Mouse (Mus musculus) embryonic facial prominence, embryonic 12.5 days (tissue): ENCODE results near the gene Gm12394. TPM values are rescaled to one million over a fixed set of nuclear protein-coding genes. Genes with fewer than 3 reads are reported as not detected.
"Not testable (repeated sequence)": the region's sequence is repeated elsewhere in the genome, so short reads cannot be mapped to it uniquely, and the experiment has no call there.

Experiments used
- ATAC-seq: fragments of 200-750 bp; cut with Nextera tagmentation; 2 replicates; pipeline ENCODE4 v1.8.0; 2017; ENCODE audit not compliant: insufficient number of reproducible peaks, insufficient read depth, low FRiP score, low TSS enrichment
- H3K27ac ChIP-seq: fragments of 300-500 bp; sonication (generic); 2 replicates; pipeline ENCODE4 v1.5.1; 2016; ENCODE audit warnings: mild to moderate bottlenecking
- H3K27me3 ChIP-seq: fragments of 300-500 bp; sonication (generic); 2 replicates; pipeline ENCODE4 v1.6.1; 2016; ENCODE audit warnings: mild to moderate bottlenecking, moderate library complexity
- H3K36me3 ChIP-seq: fragments of 300-500 bp; sonication (generic); 2 replicates; pipeline ENCODE4 v1.6.1; 2016; ENCODE audit warnings: mild to moderate bottlenecking
- H3K4me1 ChIP-seq: fragments of 300-500 bp; sonication (generic); 2 replicates; pipeline ENCODE4 v1.6.1; 2016
- H3K4me2 ChIP-seq: fragments of 300-500 bp; sonication (generic); replicated peaks from 2 replicates; pipeline ENCODE4 v1.6.1; 2016; ENCODE audit warnings: mild to moderate bottlenecking, moderate library complexity
- H3K4me3 ChIP-seq: fragments of 300-500 bp; sonication (generic); 2 replicates; pipeline ENCODE4 v1.5.1; 2016; ENCODE audit warnings: mild to moderate bottlenecking
- H3K9ac ChIP-seq: fragments of 300-500 bp; sonication (generic); 2 replicates; pipeline ENCODE4 v1.6.1; 2016; ENCODE audit warnings: mild to moderate bottlenecking, moderate library complexity
- H3K9me3 ChIP-seq: fragments of 300-500 bp; sonication (generic); 2 replicates; pipeline ENCODE4 v1.6.1; 2016; ENCODE audit warnings: mild to moderate bottlenecking, moderate library complexity
- WGBS: fragments of 180-500 bp; shearing (Covaris S2); methylation state at CpG from one replicate; pipeline ENCODE4 v1.1.7; 2016; 5-methylcytosine and 5-hydroxymethylcytosine counted together
- polyA plus RNA-seq: library from polyadenylated mRNA; unstranded; fragments of >200 nt; fragmentation: Nextera tagmentation; extraction: Ambion mirVana; gene quantifications from 2 replicates; pipeline ENCODE4 v1.2.1, GENCODE M21; 2016

Gm12394 gene
- polyA plus RNA-seq, 1 experiment from 2014 or later, result 0.49 TPM

GRCm38 (mm10) chr4:42773893-42774292 lies 82.7 kb downstream of the Gm12394 start, which contains the start of gene Ccl21a:
Ccl21a (minus strand) TSS chr4:42773993.
- not testable (repeated sequence) for H3K27ac ChIP-seq
- WGBS, result no CpG with 5 or more reads among the region's 5 CpGs

GRCm38 (mm10) chr4:42756477-42756876 lies 100.1 kb downstream of the Gm12394 start, which contains the start of gene Ccl19:
Ccl19 (minus strand) TSS chr4:42756577.
- WGBS, result no CpG with 5 or more reads among the region's 6 CpGs
- not testable (repeated sequence) for ATAC-seq, H3K9ac ChIP-seq, H3K4me2 ChIP-seq, H3K27me3 ChIP-seq, H3K36me3 ChIP-seq, H3K9me3 ChIP-seq, H3K4me3 ChIP-seq, H3K4me1 ChIP-seq, H3K27ac ChIP-seq

More at GRCm38 (mm10) chr4:42773893-42774292, 82.7 kb downstream of the Gm12394 start, which contains the start of gene Ccl21a:
- not testable (repeated sequence) for H3K4me2 ChIP-seq, H3K36me3 ChIP-seq, H3K4me1 ChIP-seq, H3K9ac ChIP-seq, H3K4me3 ChIP-seq, ATAC-seq, H3K9me3 ChIP-seq, H3K27me3 ChIP-seq

GRCm38 (mm10) chr4:42735245-42735644 lies 121.3 kb downstream of the Gm12394 start, which contains the start of gene 4930578G10Rik:
4930578G10Rik (plus strand) TSS chr4:42735545.
- WGBS, result no CpG with 5 or more reads among the region's 13 CpGs
- not testable (repeated sequence) for H3K36me3 ChIP-seq, H3K27me3 ChIP-seq, ATAC-seq, H3K9me3 ChIP-seq, H3K4me2 ChIP-seq, H3K9ac ChIP-seq, H3K4me1 ChIP-seq, H3K27ac ChIP-seq, H3K4me3 ChIP-seq

Other genes starting within 250 kb of the Gm12394 start
- gene Gm10591, start 244.6 kb downstream of the Gm12394 start, polyA plus RNA-seq, result not detected in 2 replicates
- gene Gm2564, start 227.1 kb downstream of the Gm12394 start, polyA plus RNA-seq, result not detected in 2 replicates
- not detected in 2 replicates for gene Ccl27b, start 201.5 kb downstream of the Gm12394 start, polyA plus RNA-seq
- gene Il11ra2, start 194.9 kb downstream of the Gm12394 start, polyA plus RNA-seq, result not detected in 2 replicates
- 0.38 and 0.41 TPM in 2 replicates for gene 4930578G10Rik, start 121.2 kb downstream of the Gm12394 start, polyA plus RNA-seq
- gene Ccl19, start 100.2 kb downstream of the Gm12394 start, polyA plus RNA-seq, result 0.38 and 0.50 TPM in 2 replicates
- 15.5 and 16.7 TPM in 2 replicates for gene Ccl21a, start 82.8 kb downstream of the Gm12394 start, polyA plus RNA-seq
- gene Fam205a1, start 2.9 kb downstream of the Gm12394 start, polyA plus RNA-seq, result 0.06 and 0.08 TPM in 2 replicates
- 0.74 and 1.6 TPM in 2 replicates for gene Fam205c, start 17.5 kb upstream of the Gm12394 start, polyA plus RNA-seq
- gene Phf24, start 59.9 kb upstream of the Gm12394 start, polyA plus RNA-seq, result 2.4 and 2.5 TPM in 2 replicates
- 8.0 and 10.4 TPM in 2 replicates for gene Dnajb5, start 93.0 kb upstream of the Gm12394 start, polyA plus RNA-seq
- 0.56 and 0.70 TPM in 2 replicates for gene 1700022I11Rik, start 112.8 kb upstream of the Gm12394 start, polyA plus RNA-seq
- 640 and 642 TPM in 2 replicates for gene Vcp, start 143.7 kb upstream of the Gm12394 start, polyA plus RNA-seq
- 20.4 and 20.8 TPM in 2 replicates for gene Fancg, start 153.7 kb upstream of the Gm12394 start, polyA plus RNA-seq
- gene Pigo, start 169.0 kb upstream of the Gm12394 start, polyA plus RNA-seq, result 26.5 and 28.1 TPM in 2 replicates
- gene Stoml2, start 174.9 kb upstream of the Gm12394 start, polyA plus RNA-seq, result 333 and 352 TPM in 2 replicates
- gene Fam214b, start 189.4 kb upstream of the Gm12394 start, polyA plus RNA-seq, result 20.4 and 22.9 TPM in 2 replicates
- 7.8 and 9.1 TPM in 2 replicates for gene Unc13b, start 202.2 kb upstream of the Gm12394 start, polyA plus RNA-seq